Mouse (Mus musculus): ENCODE data around the gene Mapk3. TPM values are rescaled to one million over a fixed set of nuclear protein-coding genes. Genes with fewer than 3 reads are reported as not detected.

The Mapk3 gene
- polyA plus RNA-seq, 3 experiments from 2014 or later = 15.9 to 20.8 (median 17.2) TPM

- ATAC-seq = no peak
Observed at GRCm38 (mm10) chr7:126803751-126804150, 44.4 kb downstream of the Mapk3 start.

- ATAC-seq = no peak
Observed at GRCm38 (mm10) chr7:126806956-126807355, 47.6 kb downstream of the Mapk3 start.

- no peak for ATAC-seq
Observed at GRCm38 (mm10) chr7:126807405-126807804, 48.0 kb downstream of the Mapk3 start.

- no peak for ATAC-seq
Observed at GRCm38 (mm10) chr7:126808703-126809455, 49.5 kb downstream of the Mapk3 start.

GRCm38 (mm10) chr7:126809723-126810369 lies 50.4 kb downstream of the Mapk3 start:
- no peak for ATAC-seq

Other genes with a start within 250 kb of the Mapk3 start
- 100 to 1,000 TPM; 219 to 232 (median 230) TPM for gene Eif3c, start 193.2 kb upstream of the Mapk3 start, polyA plus RNA-seq (2017; shearing (Covaris generic))
- 1 to 10 TPM in 1 of 3 experiments, under 1 TPM in 1, not detected in 1; 0.23 to 2.3 TPM for gene Apobr, start 174.7 kb upstream of the Mapk3 start, polyA plus RNA-seq (2017; shearing (Covaris generic))
- 10 to 100 TPM; 25.2 to 57.9 (median 51.4) TPM for gene Cln3, start 173.8 kb upstream of the Mapk3 start, polyA plus RNA-seq (2017; shearing (Covaris generic))
- not detected for gene Il27, start 164.7 kb upstream of the Mapk3 start, polyA plus RNA-seq (2017; shearing (Covaris generic))
- gene Nupr1, start 128.7 kb upstream of the Mapk3 start, polyA plus RNA-seq (2017; shearing (Covaris generic)) = 1 to 10 TPM in 1 of 3 experiments, not detected in 2; 2.2 TPM
- gene Sgf29, start 110.3 kb upstream of the Mapk3 start, polyA plus RNA-seq (2017; shearing (Covaris generic)) = 100 to 1,000 TPM in 1 of 3 experiments, 10 to 100 TPM in 2; 46.5 to 103 (median 70.1) TPM
- gene Sult1a1, start 83.2 kb upstream of the Mapk3 start, polyA plus RNA-seq (2017; shearing (Covaris generic)) = under 1 TPM in 1 of 3 experiments, not detected in 2; 0.65 TPM
- gene Bola2, start 64.2 kb upstream of the Mapk3 start, polyA plus RNA-seq (2017; shearing (Covaris generic)) = 100 to 1,000 TPM in 2 of 3 experiments, 10 to 100 TPM in 1; 89.3 to 196 (median 149) TPM
- gene Slx1b, start 63.8 kb upstream of the Mapk3 start, polyA plus RNA-seq (2017; shearing (Covaris generic)) = 10 to 100 TPM; 11.7 to 18.2 (median 13.3) TPM
- 1,000 to 10,000 TPM; 2,119 to 2,488 (median 2,393) TPM for gene Coro1a, start 51.8 kb upstream of the Mapk3 start, polyA plus RNA-seq (2017; shearing (Covaris generic))
- 100 to 1,000 TPM in 2 of 3 experiments, 10 to 100 TPM in 1; 97.0 to 604 (median 276) TPM for gene Gdpd3, start 6.7 kb downstream of the Mapk3 start, polyA plus RNA-seq (2017; shearing (Covaris generic))
- gene Ypel3, start 17.4 kb downstream of the Mapk3 start, polyA plus RNA-seq (2017; shearing (Covaris generic)) = 100 to 1,000 TPM in 1 of 3 experiments, 10 to 100 TPM in 2; 51.9 to 107 (median 70.2) TPM
- gene Tbx6, start 21.9 kb downstream of the Mapk3 start, polyA plus RNA-seq (2017; shearing (Covaris generic)) = 1 to 10 TPM; 2.1 to 3.9 (median 3.7) TPM
- 100 to 1,000 TPM; 118 to 168 (median 129) TPM for gene Ppp4c, start 32.9 kb downstream of the Mapk3 start, polyA plus RNA-seq (2017; shearing (Covaris generic))
- not detected for gene Fam57b, start 38.1 kb downstream of the Mapk3 start, polyA plus RNA-seq (2017; shearing (Covaris generic))
- not detected for gene 4930451I11Rik, start 72.0 kb downstream of the Mapk3 start, polyA plus RNA-seq (2017; shearing (Covaris generic))
- not detected for gene Doc2a, start 87.8 kb downstream of the Mapk3 start, polyA plus RNA-seq (2017; shearing (Covaris generic))
- gene Hirip3, start 102.4 kb downstream of the Mapk3 start, polyA plus RNA-seq (2017; shearing (Covaris generic)) = 10 to 100 TPM; 11.2 to 19.3 (median 18.2) TPM
- gene Ino80e, start 102.8 kb downstream of the Mapk3 start, polyA plus RNA-seq (2017; shearing (Covaris generic)) = 10 to 100 TPM; 63.0 to 88.4 (median 68.7) TPM
- gene Taok2, start 125.1 kb downstream of the Mapk3 start, polyA plus RNA-seq (2017; shearing (Covaris generic)) = 10 to 100 TPM; 16.8 to 20.3 (median 19.6) TPM
- gene Tmem219, start 163.3 kb downstream of the Mapk3 start, polyA plus RNA-seq (2017; shearing (Covaris generic)) = 10 to 100 TPM; 36.8 to 69.8 (median 47.7) TPM
- gene Kctd13, start 169.3 kb downstream of the Mapk3 start, polyA plus RNA-seq (2017; shearing (Covaris generic)) = 1 to 10 TPM; 6.1 to 7.9 (median 6.3) TPM
- gene Asphd1, start 190.0 kb downstream of the Mapk3 start, polyA plus RNA-seq (2017; shearing (Covaris generic)) = under 1 TPM in 1 of 3 experiments, not detected in 2; 0.34 TPM
- gene Sez6l2, start 191.0 kb downstream of the Mapk3 start, polyA plus RNA-seq (2017; shearing (Covaris generic)) = under 1 TPM; 0.69 to 0.87 (median 0.77) TPM
- 100 to 1,000 TPM; 104 to 127 (median 115) TPM for gene Cdipt, start 216.3 kb downstream of the Mapk3 start, polyA plus RNA-seq (2017; shearing (Covaris generic))
- 1 to 10 TPM in 2 of 3 experiments, under 1 TPM in 1; 0.91 to 1.8 (median 1.3) TPM for gene Cdiptos, start 216.5 kb downstream of the Mapk3 start, polyA plus RNA-seq (2017; shearing (Covaris generic))